Mouse (Mus musculus) hindbrain, embryonic 14.5 days (tissue): ENCODE results near the gene Lrch3. TPM values are rescaled to one million over a fixed set of nuclear protein-coding genes. Genes with fewer than 3 reads are reported as not detected.
"Not testable (repeated sequence)": the region's sequence is repeated elsewhere in the genome, so short reads cannot be mapped to it uniquely, and the experiment has no call there.

Experiments
- ATAC-seq: fragments of 200-750 bp; cut with Nextera tagmentation; 2 replicates; pipeline ENCODE4 v1.8.0; 2017; ENCODE audit warnings: moderate number of reproducible peaks, mild to moderate bottlenecking, moderate TSS enrichment, moderate library complexity; ENCODE audit not compliant: low FRiP score
- DNase-seq: peaks from one replicate; pipeline ENCODE4 v3.0.0-alpha.2; 2015; ENCODE audit warnings: low spot score
- H3K27ac ChIP-seq: fragments of 300-500 bp; sonication (generic); 2 replicates; pipeline ENCODE4 v1.5.1; 2014; ENCODE audit warnings: mild to moderate bottlenecking, moderate library complexity
- H3K27me3 ChIP-seq: fragments of 300-500 bp; sonication (generic); 2 replicates; pipeline ENCODE4 v1.6.1; 2014; ENCODE audit warnings: mild to moderate bottlenecking, low read length, mixed read lengths; ENCODE audit not compliant: control insufficient read depth, insufficient read depth
- H3K36me3 ChIP-seq: fragments of 300-500 bp; sonication (generic); replicated peaks from 2 replicates; pipeline ENCODE4 v1.6.1; 2014; ENCODE audit not compliant: control insufficient read depth, insufficient read depth
- H3K4me1 ChIP-seq: fragments of 300-500 bp; sonication (generic); replicated peaks from 2 replicates; pipeline ENCODE4 v1.6.1; 2014; ENCODE audit warnings: antibody characterized with exemption, low read length, mixed read lengths; ENCODE audit not compliant: control insufficient read depth, insufficient read depth
- H3K4me2 ChIP-seq: fragments of 300-500 bp; sonication (generic); replicated peaks from 2 replicates; pipeline ENCODE4 v1.6.1; 2014; ENCODE audit warnings: mild to moderate bottlenecking, moderate library complexity
- H3K4me3 ChIP-seq: fragments of 300-500 bp; sonication (generic); replicated peaks from 2 replicates; pipeline ENCODE4 v1.5.1; 2014; ENCODE audit warnings: mild to moderate bottlenecking, low read length
- H3K9ac ChIP-seq: fragments of 300-500 bp; sonication (generic); 2 replicates; pipeline ENCODE4 v1.6.1; 2014
- H3K9me3 ChIP-seq: fragments of 300-500 bp; sonication (generic); 2 replicates; pipeline ENCODE4 v1.6.1; 2016; ENCODE audit warnings: low read length; ENCODE audit not compliant: control insufficient read depth
- WGBS: fragments of 180-500 bp; shearing (Covaris S2); extraction: QIAGEN DNeasy Blood & Tissue Kit; methylation state at CpG from one replicate; pipeline ENCODE4 v1.1.7; 2014; 5-methylcytosine and 5-hydroxymethylcytosine counted together
- polyA plus RNA-seq: library from polyadenylated mRNA; unstranded; fragments of >200 nt; fragmentation: Nextera tagmentation; extraction: Ambion mirVana; gene quantifications from 2 replicates; pipeline ENCODE4 v1.2.1, GENCODE M21; 2014

The Lrch3 gene
- 46.5 and 53.0 TPM in 2 replicates for polyA plus RNA-seq

DNA sequence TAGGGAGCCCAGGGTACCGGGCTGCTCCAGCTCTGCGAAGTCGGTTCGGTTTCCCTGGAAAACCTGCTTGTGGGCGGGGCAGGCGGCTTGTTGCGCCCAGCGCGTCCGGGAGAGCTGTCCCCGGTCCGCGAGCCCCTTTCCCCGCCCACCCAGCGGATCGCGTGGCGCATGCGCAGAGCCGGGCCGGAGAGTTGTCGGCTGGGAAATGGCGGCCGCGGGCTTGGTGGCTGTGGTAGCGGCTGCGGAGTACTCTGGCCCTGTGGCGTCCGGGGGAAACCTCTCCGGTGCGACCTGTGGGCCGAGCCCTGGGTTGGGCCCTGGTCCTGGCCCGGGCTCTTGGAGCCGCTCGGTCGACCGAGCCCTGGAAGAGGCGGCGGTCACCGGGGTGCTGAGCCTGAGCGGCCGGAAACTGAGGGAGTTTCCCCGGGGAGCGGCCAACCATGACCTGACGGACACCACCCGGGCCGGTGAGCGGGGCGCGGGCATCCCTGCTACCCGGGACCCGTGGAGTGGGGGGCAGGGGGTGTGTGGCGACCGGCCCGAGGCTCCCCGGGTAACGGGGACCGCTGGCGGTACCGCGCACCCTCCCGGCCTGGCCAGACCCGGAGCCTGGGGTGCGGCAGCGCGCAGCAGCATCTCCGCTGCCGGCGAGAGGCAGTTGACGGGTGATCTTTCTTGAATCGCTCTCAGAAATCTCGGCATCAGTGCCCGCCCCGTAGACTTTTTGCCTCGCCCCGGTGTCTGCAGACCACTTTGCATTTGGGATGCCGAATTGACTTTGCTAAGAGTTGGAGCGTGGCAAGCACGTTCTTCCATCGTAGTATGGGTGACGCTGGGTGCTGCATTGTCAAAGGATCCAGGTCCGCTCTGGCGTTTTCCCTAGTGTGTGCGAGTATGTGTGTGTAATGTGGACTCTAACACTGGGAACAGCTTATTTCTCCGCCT lies at the start of gene Lrch3:
Gene Lrch3, plus strand, starts transcription at position 164 of the 945 bp plus-strand sequence.
- H3K36me3 ChIP-seq: no peaks in the 10 kb centered on the region
- no peaks in the 10 kb centered on the region for H3K9me3 ChIP-seq
- H3K4me3 ChIP-seq: peak within 1 kb of the TSS; percentile 86
- peak within 1 kb of the TSS; percentile 88 for H3K27ac ChIP-seq
- ATAC-seq (peak; percentile 89), DNase-seq (peak; percentile 94)
- peaks cover 12% of the 10 kb centered on the region for H3K4me1 ChIP-seq
- under 1% methylated on average over 85 of the region's 85 CpGs for WGBS
- peak within 1 kb of the TSS; percentile 86 for H3K9ac ChIP-seq
- H3K4me2 ChIP-seq: peak within 1 kb of the TSS; percentile 72
- H3K27me3 ChIP-seq: no peaks in the 10 kb centered on the region

DNA sequence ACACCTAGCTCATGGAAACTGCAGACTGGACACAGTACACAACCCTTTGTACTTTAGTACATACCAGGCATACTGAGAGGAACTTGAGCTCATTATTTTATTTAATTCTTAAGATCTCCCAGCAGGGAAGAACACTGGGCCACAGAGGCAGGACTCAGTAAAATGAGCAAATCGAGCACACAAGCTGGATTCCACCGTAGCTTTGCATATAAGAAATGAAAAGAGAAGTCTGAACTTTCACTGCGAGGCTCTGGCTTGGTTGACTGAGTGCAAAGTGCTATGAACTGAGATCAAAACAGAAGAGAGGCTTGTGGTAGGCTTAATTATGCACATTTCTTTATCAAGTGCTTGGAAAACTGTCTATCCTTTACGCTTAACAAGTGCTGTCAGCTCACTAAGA lies 48.5 kb upstream of the Lrch3 start:
- no peak overlapping the region for H3K4me2 ChIP-seq
- H3K9me3 ChIP-seq: no peaks in the 10 kb centered on the region
- no peak overlapping the region for H3K9ac ChIP-seq
- H3K36me3 ChIP-seq: peaks cover 8% of the 10 kb centered on the region; the same call in 1 of the 2 replicates
- no peak overlapping the region for H3K27ac ChIP-seq
- H3K4me1 ChIP-seq: peaks cover 10% of the 10 kb centered on the region
- DNase-seq (no peak), ATAC-seq (no peak)
- no peak overlapping the region for H3K4me3 ChIP-seq
- WGBS: 86% methylated on average over 4 of the region's 4 CpGs
- H3K27me3 ChIP-seq: no peaks in the 10 kb centered on the region

DNA sequence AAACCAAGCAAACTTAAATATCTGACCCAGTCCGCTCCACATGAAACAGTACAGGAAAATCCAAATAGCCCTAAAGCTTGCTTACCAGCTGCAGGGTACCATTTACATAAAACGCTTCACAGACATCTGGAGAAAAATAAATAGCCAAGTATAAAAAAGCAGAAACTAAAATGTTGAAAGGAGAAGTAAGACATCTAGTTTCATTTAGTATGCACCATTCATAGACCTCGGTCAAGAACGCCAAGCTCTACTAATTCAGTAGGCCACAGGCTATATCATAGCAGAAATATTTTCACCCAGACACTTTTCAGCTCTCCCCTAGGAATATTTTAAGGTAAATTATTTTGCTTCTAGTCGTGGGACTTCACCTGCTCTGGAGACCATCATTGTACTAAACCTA lies 47.2 kb upstream of the Lrch3 start:
- 88% methylated on average over 5 of the region's 5 CpGs for WGBS
- peaks cover 10% of the 10 kb centered on the region for H3K4me1 ChIP-seq

DNA sequence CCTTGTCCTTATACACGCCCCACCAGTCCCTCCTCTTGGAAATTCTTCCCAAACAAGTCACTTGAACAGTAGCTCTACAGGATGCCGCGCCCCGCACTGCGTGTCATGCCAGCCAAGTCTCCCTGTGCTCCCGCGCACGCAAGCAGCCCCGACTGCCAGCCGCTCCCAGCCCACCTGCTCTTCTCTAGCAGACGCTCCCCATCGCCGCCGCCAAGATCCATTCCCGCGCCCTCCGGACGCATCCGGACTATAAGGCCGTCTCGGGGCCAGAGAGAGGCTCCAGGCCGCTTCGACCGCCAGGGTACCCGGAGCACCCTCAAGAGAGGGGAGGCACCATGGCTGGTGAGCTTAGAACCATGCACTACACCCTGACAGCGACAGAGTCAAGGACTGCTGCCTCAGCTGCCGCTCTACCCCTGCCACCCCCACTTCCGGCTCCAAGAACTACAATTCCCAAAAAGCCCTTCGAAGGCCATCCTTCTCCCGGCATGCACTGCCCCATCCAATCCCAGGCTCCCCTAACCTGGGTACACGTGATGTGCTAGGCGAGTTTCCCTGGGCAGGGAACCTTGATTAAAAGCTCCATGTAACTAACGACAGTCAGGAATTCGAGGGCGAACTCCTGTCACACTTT lies 45.9 kb upstream of the Lrch3 start:
- peak overlapping the region; percentile 70 for H3K9ac ChIP-seq
- under 1% methylated on average over 35 of the region's 35 CpGs for WGBS
- no peaks in the 10 kb centered on the region for H3K9me3 ChIP-seq
- peaks cover 10% of the 10 kb centered on the region for H3K4me1 ChIP-seq
- peak overlapping the region; percentile 63 for H3K4me3 ChIP-seq
- peak; percentile 94 for DNase-seq
- no peaks in the 10 kb centered on the region for H3K27me3 ChIP-seq
- H3K4me2 ChIP-seq: peak overlapping the region; percentile 65
- no peaks in the 10 kb centered on the region; the same call in 1 of the 2 replicates for H3K36me3 ChIP-seq
- H3K27ac ChIP-seq: peak overlapping the region; percentile 83
- peak; percentile 99 for ATAC-seq

More for the DNA sequence above, 47.2 kb upstream of the Lrch3 start:
- no peaks in the 10 kb centered on the region; the same call in 1 of the 2 replicates for H3K36me3 ChIP-seq
- H3K9ac ChIP-seq: peak overlapping the region; percentile 70; the same call in 1 of the 2 replicates
- H3K27me3 ChIP-seq: no peaks in the 10 kb centered on the region
- no peak overlapping the region for H3K4me3 ChIP-seq
- ATAC-seq (no peak), DNase-seq (no peak)
- H3K27ac ChIP-seq: no peak overlapping the region
- no peaks in the 10 kb centered on the region for H3K9me3 ChIP-seq
- H3K4me2 ChIP-seq: peak overlapping the region; percentile 65

DNA sequence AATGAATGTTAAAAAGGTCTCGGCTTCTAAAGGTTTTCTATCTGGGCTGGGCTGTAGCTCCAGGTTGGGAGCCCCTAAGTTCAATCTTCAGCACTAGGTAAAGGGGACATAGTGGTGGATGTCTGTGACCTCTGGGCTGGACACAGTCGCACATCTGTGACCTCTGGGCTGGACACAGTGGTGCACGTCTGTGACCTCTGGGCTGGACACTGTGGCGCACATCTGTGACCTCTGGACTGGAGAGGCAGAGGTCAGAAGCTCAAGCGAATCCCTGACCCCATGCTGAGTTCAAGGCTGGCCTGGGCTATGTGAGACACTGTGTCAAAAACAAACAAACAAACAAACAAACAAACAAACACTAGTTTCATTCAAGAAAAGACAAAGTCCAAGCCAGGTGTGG lies 43.7 kb upstream of the Lrch3 start:
- no peak for ATAC-seq
- 69% methylated on average over 5 of the region's 5 CpGs for WGBS

DNA sequence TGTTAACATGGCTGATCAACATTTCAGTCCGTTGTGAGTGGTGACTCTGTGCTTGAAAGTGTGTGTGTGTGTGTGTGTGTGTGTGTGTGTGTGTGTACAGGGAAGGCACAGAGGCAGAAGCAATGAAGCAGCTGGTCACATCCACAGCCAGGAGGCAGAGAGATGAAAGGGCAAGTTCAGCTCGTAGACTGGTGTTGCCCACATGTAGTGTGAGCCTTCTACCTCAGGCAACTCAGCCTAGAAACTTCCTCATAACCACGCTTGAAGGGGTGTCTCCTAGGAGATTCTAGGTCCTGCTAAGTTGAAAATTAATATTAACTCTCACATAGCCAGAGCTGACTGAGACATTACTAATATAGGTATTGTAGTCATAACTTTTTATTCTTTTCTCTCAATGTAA lies 40.5 kb upstream of the Lrch3 start:
- no peaks in the 10 kb centered on the region for H3K27me3 ChIP-seq
- DNase-seq (no peak), ATAC-seq (no peak)
- H3K27ac ChIP-seq: no peak overlapping the region
- no peaks in the 10 kb centered on the region for H3K36me3 ChIP-seq
- H3K4me2 ChIP-seq: no peak overlapping the region
- WGBS: 42% methylated on average over 3 of the region's 3 CpGs
- H3K4me1 ChIP-seq: peaks cover 4% of the 10 kb centered on the region; the same call in 1 of the 2 replicates
- no peak overlapping the region for H3K9ac ChIP-seq
- H3K4me3 ChIP-seq: no peak overlapping the region
- no peaks in the 10 kb centered on the region for H3K9me3 ChIP-seq

More for the DNA sequence above, 43.7 kb upstream of the Lrch3 start:
- Histone ChIP-seq H3K4me1 (peaks cover 10% of the 10 kb centered on the region), H3K4me2 (no peak overlapping the region), H3K27me3 (no peaks in the 10 kb centered on the region), H3K4me3 (no peak overlapping the region), H3K36me3 (no peaks in the 10 kb centered on the region), H3K9ac (no peak overlapping the region), H3K27ac (no peak overlapping the region), H3K9me3 (no peaks in the 10 kb centered on the region)
- DNase-seq: no peak

DNA sequence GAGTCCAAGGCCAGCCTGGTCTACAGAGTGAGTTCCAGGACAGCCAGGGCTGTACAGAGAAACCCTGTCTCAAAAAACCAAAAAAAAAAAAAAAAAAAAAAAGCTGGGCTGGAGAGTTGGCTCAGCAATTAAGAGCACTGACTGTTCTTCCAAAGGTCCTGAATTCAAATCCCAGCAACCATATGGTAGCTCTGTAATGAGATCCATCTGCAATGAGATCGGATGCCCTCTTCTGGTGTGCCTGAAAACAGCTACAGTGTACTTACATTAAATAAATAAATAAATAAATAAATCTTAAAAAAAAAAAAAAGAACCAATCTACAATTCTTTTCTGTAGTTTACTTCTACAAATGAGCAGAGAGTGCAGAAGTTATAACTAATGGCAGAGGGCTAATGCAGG lies 38.6 kb upstream of the Lrch3 start:
- not testable (repeated sequence) for ATAC-seq, DNase-seq, H3K27ac ChIP-seq, H3K4me3 ChIP-seq, H3K9ac ChIP-seq, H3K27me3 ChIP-seq, H3K36me3 ChIP-seq, H3K9me3 ChIP-seq, H3K4me2 ChIP-seq
- peaks cover 17% of the 10 kb centered on the region for H3K4me1 ChIP-seq
- WGBS: 63% methylated on average over 1 of the region's 1 CpGs

DNA sequence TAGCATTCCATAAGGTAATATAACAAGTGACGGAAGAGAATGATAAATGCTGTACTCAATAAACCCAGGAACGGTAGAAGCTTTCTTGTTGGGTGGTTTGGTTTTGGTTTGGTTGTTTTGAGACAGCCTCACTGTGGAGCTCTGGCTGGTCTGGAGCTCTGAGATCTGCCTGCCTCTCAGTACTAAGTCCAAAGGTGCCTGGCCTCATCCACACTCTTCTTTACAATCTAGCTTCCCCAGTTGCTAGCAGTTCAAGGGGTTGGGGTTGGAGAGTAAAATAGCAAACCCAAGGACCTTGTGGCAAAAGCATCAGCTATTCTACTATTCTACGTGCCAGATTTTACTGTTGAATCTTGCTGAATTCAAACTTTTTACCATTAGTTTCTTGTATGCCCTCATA lies 38.1 kb upstream of the Lrch3 start:
- Histone ChIP-seq H3K4me3 (no peak overlapping the region), H3K36me3 (no peaks in the 10 kb centered on the region), H3K27ac (no peak overlapping the region), H3K27me3 (no peaks in the 10 kb centered on the region), H3K9ac (no peak overlapping the region), H3K4me2 (no peak overlapping the region), H3K9me3 (no peaks in the 10 kb centered on the region), H3K4me1 (peaks cover 17% of the 10 kb centered on the region)
- no peak for DNase-seq
- no peak for ATAC-seq
- WGBS: 96% methylated on average over 3 of the region's 3 CpGs

DNA sequence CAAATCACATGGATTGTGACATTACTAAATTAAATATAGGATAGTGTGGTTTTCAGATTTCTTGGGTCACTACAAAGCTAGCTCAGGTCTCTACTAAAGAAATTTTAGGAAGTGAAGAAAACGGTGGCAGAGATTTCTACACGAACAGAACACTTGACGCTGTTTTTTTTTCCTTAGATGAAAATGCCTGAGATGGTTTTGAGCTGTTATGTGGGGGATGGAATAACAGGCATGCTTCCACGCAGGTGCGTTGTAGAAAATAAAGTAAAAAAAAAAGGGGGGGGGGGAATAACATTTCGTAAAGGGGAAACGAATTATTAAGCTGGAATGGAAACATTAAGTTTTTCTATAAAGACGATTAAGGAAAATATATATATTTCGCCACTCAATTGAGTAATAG lies 37.1 kb upstream of the Lrch3 start:
- Histone ChIP-seq H3K27ac (no peak overlapping the region), H3K4me1 (peaks cover 17% of the 10 kb centered on the region), H3K9ac (peak overlapping the region; percentile 91), H3K36me3 (no peaks in the 10 kb centered on the region), H3K4me3 (peak overlapping the region; percentile 89), H3K9me3 (no peaks in the 10 kb centered on the region), H3K4me2 (peak overlapping the region; percentile 58), H3K27me3 (no peaks in the 10 kb centered on the region)
- WGBS: 39% methylated on average over 9 of the region's 9 CpGs
- DNase-seq: no peak
- ATAC-seq: no peak
